Mouse (Mus musculus): ENCODE measurements around the gene Tmub1. TPM values are rescaled to one million over a fixed set of nuclear protein-coding genes. Genes with fewer than 3 reads are reported as not detected.

Gene Tmub1
- polyA plus RNA-seq (2015; fragmentation: Nextera tagmentation; extraction: Ambion mirVana), result 16.0 and 18.8 TPM in 2 replicates

DNA sequence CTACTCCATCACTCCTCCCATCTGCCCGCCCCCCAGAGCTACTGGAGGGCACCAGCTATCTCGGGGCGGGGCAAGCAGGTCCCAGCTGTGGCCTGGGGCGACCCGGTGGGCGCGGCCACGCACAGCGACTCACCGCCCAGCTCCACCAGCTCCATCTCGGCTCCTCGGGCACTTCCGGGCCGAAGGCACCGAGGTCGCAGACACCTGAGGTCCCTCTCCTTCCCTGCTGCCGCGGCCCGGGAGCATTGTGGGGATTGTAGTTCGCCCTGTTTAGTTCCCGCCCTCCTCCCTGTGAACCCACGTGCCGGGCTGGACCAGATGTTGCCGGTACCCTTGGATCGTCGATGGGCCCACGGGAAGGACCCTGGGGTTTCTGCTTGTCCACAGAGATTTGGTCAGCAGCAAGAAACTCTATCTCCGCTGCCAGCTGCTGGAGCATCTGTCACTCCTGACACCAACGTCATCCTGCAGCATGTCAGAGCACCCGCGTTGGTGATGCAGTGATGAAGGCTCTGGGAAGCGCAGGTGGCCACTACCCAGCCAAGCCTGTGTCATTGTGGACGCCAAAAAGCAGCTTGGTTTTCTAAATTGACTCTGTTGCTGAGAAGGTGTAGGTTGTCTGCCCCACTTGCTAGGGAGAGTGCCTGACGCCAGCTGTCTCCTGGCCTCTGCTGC, at the start of gene Tmub1:
TSS of gene Tmub1 (minus strand) at position 231 of the 675 bp plus-strand sequence.

DNA sequence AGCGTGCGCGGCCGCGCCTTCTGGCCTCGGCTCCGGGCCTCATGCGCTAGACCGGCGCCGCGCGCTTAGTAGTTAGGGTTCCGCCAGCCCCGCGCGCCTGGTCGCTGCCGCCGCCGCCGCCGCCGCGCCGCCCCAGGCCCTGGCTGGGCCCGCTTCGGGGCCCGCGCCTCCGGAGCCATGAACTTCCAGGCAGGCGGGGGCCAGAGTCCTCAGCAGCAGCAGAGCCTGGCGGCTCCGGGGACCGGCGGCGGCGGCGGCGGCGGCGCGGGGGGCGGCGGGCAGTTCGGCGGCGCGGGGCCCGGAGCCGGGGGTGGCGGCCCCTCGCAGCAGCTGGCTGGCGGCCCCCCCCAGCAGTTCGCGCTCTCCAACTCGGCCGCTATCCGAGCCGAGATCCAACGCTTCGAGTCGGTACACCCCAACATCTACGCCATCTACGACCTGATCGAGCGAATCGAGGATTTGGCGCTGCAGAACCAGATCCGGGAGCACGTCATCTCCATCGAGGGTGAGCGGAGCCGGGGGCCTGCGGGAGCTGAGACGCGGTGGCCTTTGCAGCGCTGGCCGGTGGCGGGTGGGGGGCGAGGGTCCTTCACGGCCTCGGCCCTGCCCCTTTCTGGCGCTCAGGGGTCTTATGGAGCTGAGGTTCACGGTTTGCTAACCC, 4.5 kb upstream of the Tmub1 start, which contains the start of gene Agap3:
TSS of gene Agap3 (plus strand) at position 148 of the 661 bp plus-strand sequence.

GRCm38 (mm10) chr5:24444746-24445427, 2.8 kb downstream of the Tmub1 start, which contains the start of gene Fastk:
Fastk (minus strand) TSS chr5:24445287.

GRCm38 (mm10) chr5:24423129-24424003, 24.3 kb downstream of the Tmub1 start, which contains the start of the genes Cdk5 and Slc4a2:
Cdk5 (minus strand) TSS chr5:24423530.
Slc4a2 (plus strand) TSS chr5:24423837.

GRCm38 (mm10) chr5:24413042-24413693, 34.5 kb downstream of the Tmub1 start, which contains the start of gene Asic3:
Asic3 (plus strand) TSS chr5:24413392.

Other genes starting within 250 kb of the Tmub1 start
- gene Kcnh2, start 96.2 kb downstream of the Tmub1 start, polyA plus RNA-seq (2015; fragmentation: Nextera tagmentation; extraction: Ambion mirVana), result 7.7 and 11.6 TPM in 2 replicates
- 2.4 and 3.8 TPM in 2 replicates for gene Nos3, start 83.0 kb downstream of the Tmub1 start, polyA plus RNA-seq (2015; fragmentation: Nextera tagmentation; extraction: Ambion mirVana)
- gene Atg9b, start 55.7 kb downstream of the Tmub1 start, polyA plus RNA-seq (2015; fragmentation: Nextera tagmentation; extraction: Ambion mirVana), result 0.52 and 0.80 TPM in 2 replicates
- gene Abcb8, start 54.2 kb downstream of the Tmub1 start, polyA plus RNA-seq (2015; fragmentation: Nextera tagmentation; extraction: Ambion mirVana), result 23.5 and 43.7 TPM in 2 replicates
- gene Asic3, start 34.5 kb downstream of the Tmub1 start, polyA plus RNA-seq (2015; fragmentation: Nextera tagmentation; extraction: Ambion mirVana), result 0.18 TPM in 1 of 2 replicates, not detected in the other
- gene Cdk5, start 24.3 kb downstream of the Tmub1 start, polyA plus RNA-seq (2015; fragmentation: Nextera tagmentation; extraction: Ambion mirVana), result 45.8 and 46.7 TPM in 2 replicates
- gene Slc4a2, start 24.0 kb downstream of the Tmub1 start, polyA plus RNA-seq (2015; fragmentation: Nextera tagmentation; extraction: Ambion mirVana), result 12.8 and 17.3 TPM in 2 replicates
- 61.0 and 77.2 TPM in 2 replicates for gene Fastk, start 2.6 kb downstream of the Tmub1 start, polyA plus RNA-seq (2015; fragmentation: Nextera tagmentation; extraction: Ambion mirVana)
- gene Agap3, start 4.3 kb upstream of the Tmub1 start, polyA plus RNA-seq (2015; fragmentation: Nextera tagmentation; extraction: Ambion mirVana), result 32.3 TPM in 2 replicates
- 0.05 TPM in 1 of 2 replicates, not detected in the other for gene Gbx1, start 79.3 kb upstream of the Tmub1 start, polyA plus RNA-seq (2015; fragmentation: Nextera tagmentation; extraction: Ambion mirVana)
- gene Asb10, start 93.1 kb upstream of the Tmub1 start, polyA plus RNA-seq (2015; fragmentation: Nextera tagmentation; extraction: Ambion mirVana), result 0.47 and 1.9 TPM in 2 replicates
- gene 4931409K22Rik, start 109.0 kb upstream of the Tmub1 start, polyA plus RNA-seq (2015; fragmentation: Nextera tagmentation; extraction: Ambion mirVana), result 0.06 TPM in 1 of 2 replicates, not detected in the other
- 36.0 and 57.3 TPM in 2 replicates for gene Abcf2, start 129.6 kb upstream of the Tmub1 start, polyA plus RNA-seq (2015; fragmentation: Nextera tagmentation; extraction: Ambion mirVana)
- 21.4 and 39.4 TPM in 2 replicates for gene Chpf2, start 138.9 kb upstream of the Tmub1 start, polyA plus RNA-seq (2015; fragmentation: Nextera tagmentation; extraction: Ambion mirVana)
- 14.8 and 15.4 TPM in 2 replicates for gene Smarcd3, start 176.6 kb upstream of the Tmub1 start, polyA plus RNA-seq (2015; fragmentation: Nextera tagmentation; extraction: Ambion mirVana)
- 32.9 and 48.7 TPM in 2 replicates for gene Nub1, start 237.7 kb upstream of the Tmub1 start, polyA plus RNA-seq (2015; fragmentation: Nextera tagmentation; extraction: Ambion mirVana)

Measured in adrenal gland, postnatal 0 days (tissue).